In genomic region chr15:89525896-89526295, GRCm38 (mm10) we compare ENCODE assay signal across 13 mouse cellular contexts. TPM values are rescaled to one million over a fixed set of nuclear protein-coding genes. Genes with fewer than 3 reads are reported as not detected.
"Had no signal": no experiment of that assay in that cellular context is flagged by ENCODE, and none has a peak within 500 bp of the region (broad histone marks: within the 10 kb centered on the region; RNA-seq: fewer than 3 reads in every experiment).

No protein-coding gene starts in this region.

- H3K9ac ChIP-seq: liver, embryonic 13.5 days had no signal

- DNase-seq: layer of hippocampus, postnatal 36 days; liver, embryonic 13.5 days; lung, adult 2 months; midbrain, embryonic 14.5 days; thymus, adult 18-20 months; thymus, postnatal 36 days had no signal

- H3K4me2 ChIP-seq: liver, embryonic 13.5 days had no signal

- H3K27ac ChIP-seq: kidney, postnatal 0 days; liver, embryonic 13.5 days; macrophage had no signal

- ATAC-seq: lung, postnatal 0 days had no signal

- H3K9me3 ChIP-seq: liver, embryonic 13.5 days had no signal

- H3K4me3 ChIP-seq: left cerebral cortex, adult 2 months; liver, embryonic 13.5 days had no signal

RNA-seq across cellular contexts. Expression of gene Shank3, which starts 26.5 kb away (rescaled TPM):
- polyA plus RNA-seq: macrophage had no signal

RNA-seq across cellular contexts. Expression of gene Acr, which starts 42.2 kb away (rescaled TPM):
- polyA plus RNA-seq: kidney, postnatal 0 days; limb, embryonic 11.5 days; liver, embryonic 16.5 days; lung, postnatal 0 days; macrophage; stomach, embryonic 16.5 days had no signal
